Mouse (Mus musculus) forebrain, embryonic 14.5 days (tissue): ENCODE measurements around the gene Evi2. TPM values are rescaled to one million over a fixed set of nuclear protein-coding genes. Genes with fewer than 3 reads are reported as not detected.

Source experiments
- ATAC-seq: fragments of 200-750 bp; cut with Nextera tagmentation; 2 replicates; pipeline ENCODE4 v1.8.0; 2017; ENCODE audit warnings: mild to moderate bottlenecking, moderate library complexity
- DNase-seq: peaks from one replicate; pipeline ENCODE4 v3.0.0-alpha.2; 2015; ENCODE audit warnings: low spot score
- H3K27ac ChIP-seq: fragments of 300-500 bp; sonication (generic); 2 replicates; pipeline ENCODE4 v1.5.1; 2014; ENCODE audit warnings: low read depth, mild to moderate bottlenecking, control low read depth, low read length, moderate library complexity
- H3K27me3 ChIP-seq: fragments of 300-500 bp; sonication (generic); replicated peaks from 2 replicates; pipeline ENCODE4 v1.6.1; 2014; ENCODE audit warnings: low read length, control low read depth, mixed read lengths; ENCODE audit not compliant: control insufficient read depth, insufficient read depth
- H3K36me3 ChIP-seq: fragments of 300-500 bp; sonication (generic); 2 replicates; pipeline ENCODE4 v1.6.1; 2014; ENCODE audit warnings: low read length, control low read depth; ENCODE audit not compliant: control insufficient read depth, insufficient read depth
- H3K4me1 ChIP-seq: fragments of 300-500 bp; sonication (generic); 2 replicates; pipeline ENCODE4 v1.6.1; 2014; ENCODE audit warnings: antibody characterized with exemption, low read length, control low read depth; ENCODE audit not compliant: control insufficient read depth, insufficient read depth
- H3K4me2 ChIP-seq: fragments of 300-500 bp; sonication (generic); 2 replicates; pipeline ENCODE4 v1.6.1; 2014; ENCODE audit warnings: mild to moderate bottlenecking, control low read depth, low read length
- H3K4me3 ChIP-seq: fragments of 300-500 bp; sonication (generic); 2 replicates; pipeline ENCODE4 v1.5.1; 2014; ENCODE audit warnings: low read depth, low read length, control low read depth
- H3K9ac ChIP-seq: fragments of 300-500 bp; sonication (generic); 2 replicates; pipeline ENCODE4 v1.6.1; 2014; ENCODE audit warnings: mild to moderate bottlenecking, low read length, control low read depth, moderate library complexity
- H3K9me3 ChIP-seq: fragments of 300-500 bp; sonication (generic); replicated peaks from 2 replicates; pipeline ENCODE4 v1.6.1; 2016; ENCODE audit warnings: low read length, control low read depth, mixed read lengths; ENCODE audit not compliant: control insufficient read depth
- WGBS: fragments of 180-500 bp; shearing (Covaris S2); extraction: QIAGEN DNeasy Blood & Tissue Kit; methylation state at CpG from one replicate; pipeline ENCODE4 v1.1.7; 2014; 5-methylcytosine and 5-hydroxymethylcytosine counted together
- polyA plus RNA-seq: library from polyadenylated mRNA; unstranded; fragments of >200 nt; fragmentation: Nextera tagmentation; extraction: Ambion mirVana; gene quantifications from 2 replicates; pipeline ENCODE4 v1.2.1, GENCODE M21; 2014

Evi2 gene
- polyA plus RNA-seq, 1 experiment from 2014 or later: 0.24 TPM

- H3K4me3 ChIP-seq: no peak overlapping the region
- no peaks in the 10 kb centered on the region for H3K9me3 ChIP-seq
- H3K36me3 ChIP-seq: peaks cover 13% of the 10 kb centered on the region
- DNase-seq: no peak
- H3K4me2 ChIP-seq: no peak overlapping the region
- no peak for ATAC-seq
- H3K9ac ChIP-seq: no peak overlapping the region
- no peak overlapping the region for H3K27ac ChIP-seq
- no peaks in the 10 kb centered on the region for H3K27me3 ChIP-seq
- H3K4me1 ChIP-seq: no peaks in the 10 kb centered on the region
These were observed 45.7 kb downstream of the Evi2 start for GRCm38 (mm10) chr11:79484721-79485120.

- Histone ChIP-seq H3K4me2 (no peak overlapping the region), H3K4me1 (no peaks in the 10 kb centered on the region), H3K9ac (no peak overlapping the region), H3K27me3 (no peaks in the 10 kb centered on the region), H3K9me3 (no peaks in the 10 kb centered on the region), H3K27ac (no peak overlapping the region), H3K4me3 (no peak overlapping the region), H3K36me3 (peaks cover 17% of the 10 kb centered on the region)
- DNase-seq (no peak), ATAC-seq (no peak)
- 92% methylated on average over 7 of the region's 7 CpGs for WGBS
These were observed 46.4 kb downstream of the Evi2 start for GRCm38 (mm10) chr11:79483876-79484528.

- H3K4me1 ChIP-seq: no peaks in the 10 kb centered on the region
- 91% methylated on average over 6 of the region's 6 CpGs for WGBS
These were observed 47.0 kb downstream of the Evi2 start for GRCm38 (mm10) chr11:79483392-79483791.

GRCm38 (mm10) chr11:79468097-79468496, 62.3 kb downstream of the Evi2 start:
- H3K36me3 ChIP-seq: peaks cover 55% of the 10 kb centered on the region
- H3K27me3 ChIP-seq: no peaks in the 10 kb centered on the region
- no peak for ATAC-seq
- H3K9me3 ChIP-seq: no peaks in the 10 kb centered on the region
- no peak overlapping the region for H3K9ac ChIP-seq
- 84% methylated on average over 1 of the region's 1 CpGs for WGBS
- no peaks in the 10 kb centered on the region for H3K4me1 ChIP-seq
- no peak overlapping the region for H3K4me2 ChIP-seq
- no peak overlapping the region for H3K27ac ChIP-seq
- no peak overlapping the region for H3K4me3 ChIP-seq
- no peak for DNase-seq

More at GRCm38 (mm10) chr11:79483392-79483791, 47.0 kb downstream of the Evi2 start:
- ATAC-seq (no peak), DNase-seq (no peak)
- no peaks in the 10 kb centered on the region for H3K9me3 ChIP-seq
- H3K27me3 ChIP-seq: no peaks in the 10 kb centered on the region
- peaks cover 18% of the 10 kb centered on the region for H3K36me3 ChIP-seq
- H3K4me3 ChIP-seq: no peak overlapping the region
- no peak overlapping the region for H3K9ac ChIP-seq
- no peak overlapping the region for H3K4me2 ChIP-seq
- H3K27ac ChIP-seq: no peak overlapping the region

Other genes starting within 250 kb of the Evi2 start
- gene Gm9964, start 233.7 kb downstream of the Evi2 start, polyA plus RNA-seq: not detected in 2 replicates
- gene Nf1, start 190.9 kb downstream of the Evi2 start, polyA plus RNA-seq: 9.8 and 9.9 TPM in 2 replicates
- 3.4 and 4.4 TPM in 2 replicates for gene Omg, start 26.5 kb downstream of the Evi2 start, polyA plus RNA-seq
- 0.24 TPM in 1 of 2 replicates, not detected in the other for gene Evi2b, start 6.8 kb downstream of the Evi2 start, polyA plus RNA-seq
- 1.9 and 2.8 TPM in 2 replicates for gene Evi2a, start within 50 bp of the Evi2 start, polyA plus RNA-seq
- 13.2 and 16.6 TPM in 2 replicates for gene Rab11fip4, start 60.6 kb upstream of the Evi2 start, polyA plus RNA-seq